Mouse (Mus musculus) left cerebral cortex, postnatal 10 days (tissue): Measurements from ENCODE around the gene Psmg1. TPM values are rescaled to one million over a fixed set of nuclear protein-coding genes. Genes with fewer than 3 reads are reported as not detected.

Source experiments
- microRNA-seq: library from miRNA; unstranded; fragments of <30 nt; microRNA quantifications from one replicate; pipeline ENCODE4 v1.2.0, GENCODE M21; 2022
- total RNA-seq, 2 experiments: library from RNA; stranded (reverse); gene quantifications; 2 replicates each; pipeline ENCODE4 v1.2.3; 2021

Psmg1 gene
- total RNA-seq, 2 experiments from 2014 or later, result 19.1 to 20.2 TPM

Small RNAs within 50 kb of the gene (microRNA-seq; reads per million reads assigned to microRNA genes)
- gene Gm27833, result not detected

Other genes starting within 250 kb of the Psmg1 start
- gene Brwd1, start 91.6 kb upstream of the Psmg1 start, total RNA-seq, result 100 to 1,000 TPM; 106 to 121 TPM
- 10 to 100 TPM; 57.4 to 57.8 TPM for gene Hmgn1, start 136.8 kb upstream of the Psmg1 start, total RNA-seq
- gene Wrb, start 154.4 kb upstream of the Psmg1 start, total RNA-seq, result 10 to 100 TPM; 75.2 to 84.1 TPM
- 1 to 10 TPM in 1 of 2 experiments, under 1 TPM in 1; 0.89 to 1.5 TPM for gene Lca5l, start 201.3 kb upstream of the Psmg1 start, total RNA-seq
- gene Sh3bgr, start 209.5 kb upstream of the Psmg1 start, total RNA-seq, result 1 to 10 TPM; 2.0 to 2.1 TPM
- gene B3galt5, start 244.8 kb upstream of the Psmg1 start, total RNA-seq, result 1 to 10 TPM; 5.1 to 7.5 TPM